9 mouse cellular contexts compared by ENCODE assay signal in genomic region chr7:40942233-40942935, GRCm38 (mm10). TPM values are rescaled to one million over a fixed set of nuclear protein-coding genes. Genes with fewer than 3 reads are reported as not detected.
DNase-seq lines count a peak whose midpoint lies in the region.
"Had no signal": no experiment of that assay in that cellular context is flagged by ENCODE, and none has a peak within 500 bp of the region (broad histone marks: within the 10 kb centered on the region; RNA-seq: fewer than 3 reads in every experiment).

No protein-coding gene starts in this region.

- intact Hi-C loops in heart, postnatal 25 days (cut with DNase I) = loop anchor here (10.0 kb wide), 1 partner anchor 1098 kb away; no protein-coding TSS in a partner anchor
- intact Hi-C loops in left cerebral cortex, postnatal 25 days (cut with DNase I) = loop anchor here (2.0 to 5.0 kb wide), 4 partner anchors 140 to 1226 kb away; no protein-coding TSS in a partner anchor

- DNase-seq in heart, adult 8-10 months (ENCODE audit: low spot score) = peak; percentile 3
- no peak for DNase-seq in heart, postnatal 25 days (ENCODE audit: low spot score)
- DNase-seq in 3T3-L1 (ENCODE audit: low read depth, low spot score) = peak; percentile 9
- DNase-seq in brain, embryonic 18.5 days (ENCODE audit: low read depth, low spot score) = peak; percentile 32
- DNase-seq in left cerebral cortex, postnatal 25 days (ENCODE audit: low spot score in 2 of 2) = peak; percentile 36 to 57
- DNase-seq in right cerebral cortex, postnatal 25 days = no peak
- no peak for DNase-seq in spleen, postnatal 36 days (ENCODE audit: low spot score in 2 of 2)
- no peak for DNase-seq in cerebellum, adult 9-11 months

RNA-seq across cellular contexts. Expression of gene Vstm2b, which starts 44.3 kb away (rescaled TPM):
- total RNA-seq in heart, adult 8-10 months (2022) = under 1 TPM in 2 of 4 experiments, not detected in 2; 0.12 to 0.37 TPM
- not detected for total RNA-seq in heart, postnatal 25 days (2021)
- 10 to 100 TPM; 56.2 to 57.9 TPM for total RNA-seq in left cerebral cortex, postnatal 25 days (2021)

RNA-seq across cellular contexts. Expression of gene 4930433I11Rik, which starts 45.0 kb away (rescaled TPM):
- not detected for total RNA-seq in heart, adult 8-10 months (2022)
- not detected for total RNA-seq in heart, postnatal 25 days (2021)
- not detected for total RNA-seq in left cerebral cortex, postnatal 25 days (2021)
- total RNA-seq: layer of hippocampus, postnatal 14 days had no signal

Comparison
In these comparisons a context has a peak if more than half of its experiments do, and no peak if none do; other contexts are left out.
1. DNase-seq: peak in heart, adult 8-10 months (single experiment), 3T3-L1 (single experiment), brain, embryonic 18.5 days (single experiment) and left cerebral cortex, postnatal 25 days (2 of 2); none in heart, postnatal 25 days (single experiment), right cerebral cortex, postnatal 25 days (single experiment), spleen, postnatal 36 days (0 of 2) and cerebellum, adult 9-11 months (single experiment).
2. RNA of gene Vstm2b, which starts 44.3 kb away (total RNA-seq): 56.2 to 57.9 TPM in left cerebral cortex, postnatal 25 days; 0.12 to 0.37 TPM in heart, adult 8-10 months and not detected in heart, postnatal 25 days; every median in the first group is over 10 times any median in the second.